ENCODE assay signal across 21 mouse cellular contexts in the genomic region with DNA sequence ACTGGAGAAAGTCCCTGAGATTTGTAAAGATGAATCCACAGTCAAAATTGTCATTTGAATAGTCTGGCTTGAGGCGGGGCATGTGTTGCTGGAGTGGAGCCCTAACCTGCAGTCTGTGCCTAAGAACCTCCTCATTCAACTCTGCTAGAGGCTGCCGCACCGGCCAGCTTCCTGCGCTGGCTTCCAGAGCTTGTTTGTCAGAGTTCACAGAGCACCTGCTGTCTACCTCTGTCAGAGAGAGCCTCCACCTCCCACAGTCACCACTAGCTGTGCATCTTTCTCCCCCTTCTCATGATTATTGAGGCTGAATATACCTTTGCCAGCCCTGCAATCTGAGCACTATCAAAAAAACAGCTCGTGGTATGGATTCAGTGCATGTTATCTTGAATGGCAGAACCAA. TPM values are rescaled to one million over a fixed set of nuclear protein-coding genes. Genes with fewer than 3 reads are reported as not detected.
A peak's percentile ranks its signal among the peaks of the same experiment; 100 is the strongest.
DNase-seq lines count a peak whose midpoint lies in the region; ATAC-seq and TF ChIP-seq lines count a peak whose summit lies in the region.
"Had no signal": no experiment of that assay in that cellular context is flagged by ENCODE, and none has a peak within 500 bp of the region (broad histone marks: within the 10 kb centered on the region; RNA-seq: fewer than 3 reads in every experiment).

No protein-coding gene starts in this region.

- no peak overlapping the region for H3K27ac ChIP-seq in midbrain, embryonic 15.5 days
- H3K27ac ChIP-seq in midbrain, postnatal 0 days (ENCODE audit: low read depth, low read length) = no peak overlapping the region
- no peak overlapping the region for H3K27ac ChIP-seq in stomach, embryonic 16.5 days (ENCODE audit: low read length)
- no peak overlapping the region for H3K27ac ChIP-seq in heart, embryonic 12.5 days (ENCODE audit: poor library complexity, severe bottlenecking)
- H3K27ac ChIP-seq: forebrain, embryonic 10.5 days; heart, adult 2 months; hindbrain, embryonic 10.5 days; liver, embryonic 14.5 days had no signal

- 51% methylated on average over 5 of the region's 5 CpGs for WGBS in midbrain, embryonic 15.5 days
- 44% methylated on average over 5 of the region's 5 CpGs for WGBS in midbrain, postnatal 0 days
- WGBS in stomach, embryonic 16.5 days = 32% methylated on average over 5 of the region's 5 CpGs
- WGBS in heart, embryonic 12.5 days = 48% methylated on average over 5 of the region's 5 CpGs

- H3K4me3 ChIP-seq in midbrain, embryonic 15.5 days = no peak overlapping the region
- no peak overlapping the region for H3K4me3 ChIP-seq in midbrain, postnatal 0 days (ENCODE audit: low read depth, low read length)
- H3K4me3 ChIP-seq in stomach, embryonic 16.5 days (replicated peaks; ENCODE audit: low read length) = no peak overlapping the region
- H3K4me3 ChIP-seq in heart, embryonic 12.5 days = no peak overlapping the region
- H3K4me3 ChIP-seq: forebrain, embryonic 10.5 days; heart, adult 2 months; hindbrain, embryonic 10.5 days had no signal

- no peaks in the 10 kb centered on the region for H3K9me3 ChIP-seq in midbrain, embryonic 15.5 days
- no peaks in the 10 kb centered on the region for H3K9me3 ChIP-seq in midbrain, postnatal 0 days (ENCODE audit: low read length)
- H3K9me3 ChIP-seq in stomach, embryonic 16.5 days (replicated peaks; ENCODE audit: control insufficient read depth, low read length) = no peaks in the 10 kb centered on the region
- H3K9me3 ChIP-seq in heart, embryonic 12.5 days (replicated peaks) = no peaks in the 10 kb centered on the region
- H3K9me3 ChIP-seq: forebrain, embryonic 10.5 days; hindbrain, embryonic 10.5 days had no signal

- H3K36me3 ChIP-seq in midbrain, embryonic 15.5 days (replicated peaks) = no peaks in the 10 kb centered on the region
- H3K36me3 ChIP-seq in midbrain, postnatal 0 days (ENCODE audit: insufficient read depth, low read length) = no peaks in the 10 kb centered on the region
- H3K36me3 ChIP-seq in stomach, embryonic 16.5 days (ENCODE audit: control insufficient read depth, insufficient read depth, low read length) = no peaks in the 10 kb centered on the region
- H3K36me3 ChIP-seq in heart, embryonic 12.5 days = no peaks in the 10 kb centered on the region
- H3K36me3 ChIP-seq: forebrain, embryonic 10.5 days; hindbrain, embryonic 10.5 days had no signal

- no peak overlapping the region for H3K4me2 ChIP-seq in midbrain, embryonic 15.5 days
- no peak overlapping the region for H3K4me2 ChIP-seq in midbrain, postnatal 0 days (ENCODE audit: low read depth, low read length, poor library complexity, severe bottlenecking)
- H3K4me2 ChIP-seq in stomach, embryonic 16.5 days (ENCODE audit: low read depth, low read length) = 0 out of 2 replicates have a peak overlapping the region, but pooled peaks have one; percentile 2
- H3K4me2 ChIP-seq in heart, embryonic 12.5 days = no peak overlapping the region

- H3K4me1 ChIP-seq in midbrain, embryonic 15.5 days = no peaks in the 10 kb centered on the region
- no peaks in the 10 kb centered on the region; the same call in 1 of the 2 replicates for H3K4me1 ChIP-seq in midbrain, postnatal 0 days (ENCODE audit: insufficient read depth, low read length)
- no peaks in the 10 kb centered on the region for H3K4me1 ChIP-seq in stomach, embryonic 16.5 days (ENCODE audit: control insufficient read depth, insufficient read depth, low read length)
- peaks cover 8% of the 10 kb centered on the region for H3K4me1 ChIP-seq in heart, embryonic 12.5 days (replicated peaks)
- H3K4me1 ChIP-seq: hindbrain, embryonic 10.5 days had no signal

- no peak for TF ChIP-seq CTCF in midbrain, postnatal 0 days (IDR thresholded peaks at IDR 0.05)

- no peaks in the 10 kb centered on the region for H3K27me3 ChIP-seq in midbrain, embryonic 15.5 days (replicated peaks)
- no peaks in the 10 kb centered on the region for H3K27me3 ChIP-seq in midbrain, postnatal 0 days (ENCODE audit: insufficient read depth, low read length)
- no peaks in the 10 kb centered on the region for H3K27me3 ChIP-seq in stomach, embryonic 16.5 days (ENCODE audit: control insufficient read depth, insufficient read depth, low read length)
- no peaks in the 10 kb centered on the region for H3K27me3 ChIP-seq in heart, embryonic 12.5 days (replicated peaks)

- peak; percentile 54; the same call in 1 of the 2 replicates for ATAC-seq in midbrain, embryonic 15.5 days (replicated peaks)
- no peak for ATAC-seq in midbrain, postnatal 0 days (ENCODE audit: low FRiP score)
- peak; percentile 42 for ATAC-seq in megakaryocyte-erythroid progenitor cell, adult 5-6 weeks (replicated peaks; ENCODE audit: low FRiP score, low TSS enrichment, poor library complexity, severe bottlenecking)
- ATAC-seq in stomach, embryonic 16.5 days (ENCODE audit: insufficient read depth, low FRiP score) = no peak
- no peak for ATAC-seq in frontal cortex, adult (ENCODE audit: low TSS enrichment)
- no peak for ATAC-seq in heart, embryonic 12.5 days (ENCODE audit: insufficient number of reproducible peaks, low FRiP score)
- ATAC-seq: midbrain, embryonic 16.5 days; Patski had no signal

- no peak for DNase-seq in midbrain, postnatal 0 days (ENCODE audit: low spot score)
- DNase-seq in heart, postnatal 4 days = no peak
- no peak for DNase-seq in lung, postnatal 25 days (ENCODE audit: low spot score)
- DNase-seq: kidney, adult 8-10 months; right cerebral cortex, postnatal 4 days had no signal

- no peak overlapping the region for H3K9ac ChIP-seq in midbrain, embryonic 15.5 days
- no peak overlapping the region for H3K9ac ChIP-seq in midbrain, postnatal 0 days (replicated peaks; ENCODE audit: low read length, poor library complexity, severe bottlenecking)
- no peak overlapping the region for H3K9ac ChIP-seq in stomach, embryonic 16.5 days (ENCODE audit: low read length)
- H3K9ac ChIP-seq in heart, embryonic 12.5 days = no peak overlapping the region
- H3K9ac ChIP-seq: liver, embryonic 14.5 days had no signal

RNA-seq across cellular contexts. Expression of gene Fasl, which starts 22.4 kb away (rescaled TPM):
- 0.12 and 0.14 TPM in 2 replicates for polyA plus RNA-seq in midbrain, embryonic 15.5 days (2015; fragmentation: Nextera tagmentation; extraction: Ambion mirVana)
- total RNA-seq in midbrain, postnatal 0 days (2014; rRNA removed) = 0.05 TPM in 1 of 2 replicates, not detected in the other
- polyA plus RNA-seq in midbrain, postnatal 0 days (2015; fragmentation: Nextera tagmentation; extraction: Ambion mirVana) = 0.32 and 0.46 TPM in 2 replicates
- total RNA-seq in megakaryocyte-erythroid progenitor cell, adult 5-6 weeks (2014; fragmentation: Nextera tagmentation) = not detected in 2 replicates
- total RNA-seq in megakaryocyte-erythroid progenitor cell, adult 5-6 weeks (2017) = 3.2 TPM in 1 of 2 replicates, not detected in the other
- not detected in 2 replicates for polyA plus RNA-seq in stomach, embryonic 16.5 days (2015; fragmentation: Nextera tagmentation; extraction: Ambion mirVana)
- total RNA-seq in heart, postnatal 4 days (2021) = not detected
- polyA plus RNA-seq in heart, embryonic 12.5 days (2016; fragmentation: Nextera tagmentation; extraction: Ambion mirVana) = not detected in 2 replicates
- total RNA-seq: adrenal gland, postnatal 25 days; heart, adult 2 months; layer of hippocampus, adult 18-20 months; left cerebral cortex, postnatal 25 days had no signal
- polyA plus RNA-seq: C2C12; embryonic facial prominence, embryonic 11.5 days; forebrain, embryonic 10.5 days; hindbrain, embryonic 10.5 days; Patski had no signal

Comparison
In these comparisons a context has a peak if more than half of its experiments do, and no peak if none do; other contexts are left out.
1. ATAC-seq: peak in midbrain, embryonic 15.5 days (single experiment) and megakaryocyte-erythroid progenitor cell, adult 5-6 weeks (single experiment); none in midbrain, postnatal 0 days (single experiment), stomach, embryonic 16.5 days (single experiment), frontal cortex, adult (single experiment) and heart, embryonic 12.5 days (single experiment).